Mouse (Mus musculus): ENCODE data around the gene Gm3880. TPM values are rescaled to one million over a fixed set of nuclear protein-coding genes. Genes with fewer than 3 reads are reported as not detected.
"Not testable (repeated sequence)": the region's sequence is repeated elsewhere in the genome, so short reads cannot be mapped to it uniquely, and the experiment has no call there.

Gene Gm3880
- total RNA-seq (2014; fragmentation: Nextera tagmentation) (not detected in 2 replicates), total RNA-seq (2017) (not detected in 2 replicates), polyA plus RNA-seq (2012) (not detected in 2 replicates)

DNA sequence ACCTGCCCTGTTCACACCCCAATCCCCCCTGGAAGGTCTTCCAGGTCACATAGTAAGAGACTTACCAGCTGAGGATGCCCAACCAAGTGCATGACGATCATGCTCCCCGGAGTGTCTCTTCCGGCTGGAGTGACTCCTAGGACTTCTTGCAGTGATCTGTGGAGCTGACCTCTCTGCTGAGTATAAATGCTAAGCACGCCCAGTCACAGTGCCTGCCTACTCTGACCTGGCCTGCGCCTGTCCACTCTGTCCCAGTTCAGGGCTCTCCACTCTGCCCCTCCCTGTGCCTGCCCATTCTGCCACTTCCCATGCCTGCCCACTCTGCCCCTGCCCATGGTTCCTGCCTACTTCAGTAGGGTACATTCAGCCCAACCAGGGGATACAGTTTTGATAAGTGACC, at the start of gene Gm3880:
Gm3880 (minus strand) TSS at position 101 of the 400 bp plus-strand sequence.
- not testable (repeated sequence) for DNase-seq (ENCODE audit: low spot score); H3K4me1 ChIP-seq (ENCODE audit: insufficient read depth, low read depth, low read length); H3K27me3 ChIP-seq (ENCODE audit: insufficient read depth, low read length); H3K9me3 ChIP-seq (replicated peaks); H3K36me3 ChIP-seq (replicated peaks); ATAC-seq (ENCODE audit: extremely low read depth, insufficient number of reproducible peaks, low FRiP score, poor library complexity, severe bottlenecking); H3K4me3 ChIP-seq (ENCODE audit: low read depth, low read length)

DNA sequence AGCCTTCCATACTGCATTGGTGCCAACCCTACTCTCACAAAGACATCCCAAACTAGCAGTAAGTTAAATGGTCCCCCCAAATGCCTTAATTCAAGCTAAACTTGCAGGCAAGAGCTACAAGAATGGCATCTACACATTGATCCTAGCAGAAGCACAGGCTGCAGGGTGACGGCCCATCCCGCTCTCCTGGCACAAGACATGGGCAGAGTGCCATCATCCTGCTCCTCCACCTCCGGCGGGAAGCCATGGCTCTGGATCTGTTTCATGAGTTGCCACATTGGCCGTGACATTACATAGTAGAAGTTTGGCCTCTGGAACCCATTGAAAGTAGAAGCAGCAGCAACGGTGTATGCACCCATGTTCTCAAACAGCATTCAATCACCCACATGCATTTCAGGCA, 37.5 kb upstream of the Gm3880 start:
- not testable (repeated sequence) for H3K4me1 ChIP-seq (ENCODE audit: insufficient read depth, low read depth, low read length); H3K9me3 ChIP-seq (replicated peaks); H3K27me3 ChIP-seq (ENCODE audit: insufficient read depth, low read length); ATAC-seq (ENCODE audit: extremely low read depth, insufficient number of reproducible peaks, low FRiP score, poor library complexity, severe bottlenecking); DNase-seq (ENCODE audit: low spot score); H3K36me3 ChIP-seq (replicated peaks); H3K4me3 ChIP-seq (ENCODE audit: low read depth, low read length)

DNA sequence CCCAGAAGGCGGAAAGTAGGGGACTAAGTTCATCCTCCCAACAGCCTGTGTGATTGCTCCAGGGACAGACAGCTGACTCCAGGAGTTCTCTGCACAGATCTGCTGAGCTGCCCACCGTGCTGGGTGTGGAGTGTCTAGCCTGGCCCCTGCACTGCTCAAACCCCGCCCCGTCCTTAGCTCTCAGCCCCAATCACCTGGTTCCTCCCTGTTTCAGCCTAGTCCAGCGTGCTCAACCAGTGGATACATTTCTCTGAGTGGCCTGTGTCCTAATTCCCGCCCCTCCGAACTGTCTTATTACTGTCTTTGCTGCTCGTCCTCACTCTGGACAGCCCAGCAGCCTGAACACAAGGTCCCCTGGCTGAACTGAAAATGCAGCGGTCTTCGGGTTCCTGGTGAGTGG, 20.8 kb upstream of the Gm3880 start, which contains the start of the genes Gm9112 and Dmrtc1b:
Gm9112 (minus strand) TSS at position 101 of the 400 bp plus-strand sequence.
Dmrtc1b (plus strand) TSS at position 331 of the 400 bp plus-strand sequence.
- not testable (repeated sequence) for H3K36me3 ChIP-seq (replicated peaks); ATAC-seq (ENCODE audit: extremely low read depth, insufficient number of reproducible peaks, low FRiP score, poor library complexity, severe bottlenecking); H3K4me3 ChIP-seq (ENCODE audit: low read depth, low read length); H3K9me3 ChIP-seq (replicated peaks); H3K27me3 ChIP-seq (ENCODE audit: insufficient read depth, low read length); H3K4me1 ChIP-seq (ENCODE audit: insufficient read depth, low read depth, low read length); DNase-seq (ENCODE audit: low spot score)

DNA sequence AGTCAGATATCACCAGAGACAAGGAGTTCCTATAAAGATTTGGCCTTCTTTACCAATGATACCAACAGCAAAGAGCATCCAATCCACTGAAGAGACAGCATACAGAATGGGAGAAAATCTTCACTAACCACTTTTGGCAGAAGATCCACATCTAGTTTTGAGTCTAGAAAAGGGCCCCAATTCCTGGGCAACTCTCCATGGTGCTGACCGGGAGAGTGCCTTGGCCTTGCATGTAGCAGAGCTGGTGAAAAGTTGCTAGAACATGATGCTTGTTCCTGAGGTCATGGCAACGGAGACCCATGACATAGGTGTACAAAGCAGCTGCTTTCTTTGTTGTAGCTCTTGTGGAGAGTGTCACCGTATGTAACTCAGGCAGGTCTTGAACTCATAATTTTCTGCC, 13.9 kb upstream of the Gm3880 start:
- H3K4me3 ChIP-seq (ENCODE audit: low read depth, low read length); H3K4me1 ChIP-seq (ENCODE audit: insufficient read depth, low read depth, low read length); H3K27me3 ChIP-seq (ENCODE audit: insufficient read depth, low read length); H3K36me3 ChIP-seq (replicated peaks); H3K9me3 ChIP-seq (replicated peaks); ATAC-seq (ENCODE audit: extremely low read depth, insufficient number of reproducible peaks, low FRiP score, poor library complexity, severe bottlenecking); DNase-seq (ENCODE audit: low spot score): not testable (repeated sequence)

DNA sequence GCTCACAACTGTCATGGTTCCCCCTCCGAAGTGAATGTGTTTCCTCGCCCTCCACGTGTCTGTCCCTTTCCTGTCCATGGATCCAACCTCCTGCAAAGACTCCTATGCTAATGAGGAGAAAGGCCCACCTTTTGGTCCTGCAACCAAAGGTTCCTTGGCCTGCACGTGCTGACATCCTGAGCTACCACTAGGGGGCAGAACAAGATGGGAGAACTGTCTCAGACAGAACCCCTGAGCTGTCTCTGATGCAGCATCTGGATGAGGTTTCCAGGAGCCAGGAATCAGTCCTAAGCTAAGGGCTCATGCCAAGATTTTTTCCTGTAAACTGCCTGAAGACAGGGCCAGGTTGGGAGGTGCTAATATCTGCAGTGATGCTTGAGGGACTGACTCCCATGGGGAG, 2.5 kb upstream of the Gm3880 start:
- H3K4me3 ChIP-seq (ENCODE audit: low read depth, low read length); H3K36me3 ChIP-seq (replicated peaks); H3K4me1 ChIP-seq (ENCODE audit: insufficient read depth, low read depth, low read length); ATAC-seq (ENCODE audit: extremely low read depth, insufficient number of reproducible peaks, low FRiP score, poor library complexity, severe bottlenecking); DNase-seq (ENCODE audit: low spot score); H3K9me3 ChIP-seq (replicated peaks); H3K27me3 ChIP-seq (ENCODE audit: insufficient read depth, low read length): not testable (repeated sequence)

DNA sequence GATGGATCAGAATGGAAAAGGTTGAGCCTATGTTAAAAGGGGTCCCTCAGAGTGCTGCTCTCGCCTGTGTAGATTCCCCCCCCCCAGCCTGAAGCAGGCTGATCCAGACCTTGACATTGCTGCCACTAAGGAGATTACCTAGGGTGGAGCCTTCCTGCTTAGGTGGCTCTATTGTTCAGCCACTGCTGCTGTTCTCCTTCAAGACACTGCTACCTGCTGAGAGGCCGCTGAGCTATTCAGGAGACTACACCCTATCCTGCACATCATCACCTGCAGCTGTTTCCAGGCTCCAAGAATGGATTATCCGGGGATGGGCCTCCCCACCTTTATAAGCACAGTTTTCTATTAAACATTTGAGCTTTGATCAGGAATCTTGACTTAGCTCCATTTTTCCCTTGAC, 2.1 kb downstream of the Gm3880 start:
- not testable (repeated sequence) for H3K4me3 ChIP-seq (ENCODE audit: low read depth, low read length); H3K9me3 ChIP-seq (replicated peaks); H3K4me1 ChIP-seq (ENCODE audit: insufficient read depth, low read depth, low read length); ATAC-seq (ENCODE audit: extremely low read depth, insufficient number of reproducible peaks, low FRiP score, poor library complexity, severe bottlenecking); DNase-seq (ENCODE audit: low spot score); H3K27me3 ChIP-seq (ENCODE audit: insufficient read depth, low read length); H3K36me3 ChIP-seq (replicated peaks)

DNA sequence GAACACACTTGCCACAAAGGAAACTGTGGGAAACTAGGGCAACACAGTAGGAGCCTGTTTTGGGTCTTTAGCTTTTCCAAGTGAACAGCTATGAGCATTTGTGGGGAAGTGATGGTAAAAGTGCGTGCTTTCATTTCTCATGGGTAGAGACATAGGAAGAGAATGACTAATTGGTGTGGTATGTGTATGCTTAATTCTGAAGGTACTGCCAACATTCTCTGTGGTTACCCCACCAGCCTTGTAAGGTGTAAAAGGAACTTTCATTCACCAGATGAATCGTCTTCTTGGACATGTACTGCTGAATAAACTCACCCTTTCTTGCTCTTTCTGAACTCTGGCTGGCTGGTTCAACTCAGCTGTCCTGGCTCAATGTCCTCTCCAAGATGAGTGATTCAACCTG, 20.1 kb downstream of the Gm3880 start:
- H3K9me3 ChIP-seq (replicated peaks): no peaks in the 10 kb centered on the region
- H3K36me3 ChIP-seq (replicated peaks): no peaks in the 10 kb centered on the region
- no peak for ATAC-seq (ENCODE audit: extremely low read depth, insufficient number of reproducible peaks, low FRiP score, poor library complexity, severe bottlenecking)
- no peak overlapping the region for H3K4me3 ChIP-seq (ENCODE audit: low read depth, low read length)
- no peak for TF ChIP-seq POLR2AphosphoS5 (IDR thresholded peaks at IDR 0.05; ENCODE audit: insufficient replicate concordance, low read depth, low read length)
- no peak for TF ChIP-seq GATA2 (IDR thresholded peaks at IDR 0.05; ENCODE audit: borderline replicate concordance, low read depth, low read length)
- TF ChIP-seq TAL1 (conservative IDR thresholded peaks at IDR 0.05; ENCODE audit: low read depth, low read length): no peak
- no peak for TF ChIP-seq CTCF (IDR thresholded peaks at IDR 0.05; ENCODE audit: low read depth, low read length)
- no peak for TF ChIP-seq GATA1 (IDR thresholded peaks at IDR 0.05; ENCODE audit: borderline replicate concordance, low read length)
- DNase-seq (ENCODE audit: low spot score): no peak
- peaks cover 2% of the 10 kb centered on the region; the same call in 1 of the 2 replicates for H3K27me3 ChIP-seq (ENCODE audit: insufficient read depth, low read length)
- H3K4me1 ChIP-seq (ENCODE audit: insufficient read depth, low read depth, low read length): no peaks in the 10 kb centered on the region

DNA sequence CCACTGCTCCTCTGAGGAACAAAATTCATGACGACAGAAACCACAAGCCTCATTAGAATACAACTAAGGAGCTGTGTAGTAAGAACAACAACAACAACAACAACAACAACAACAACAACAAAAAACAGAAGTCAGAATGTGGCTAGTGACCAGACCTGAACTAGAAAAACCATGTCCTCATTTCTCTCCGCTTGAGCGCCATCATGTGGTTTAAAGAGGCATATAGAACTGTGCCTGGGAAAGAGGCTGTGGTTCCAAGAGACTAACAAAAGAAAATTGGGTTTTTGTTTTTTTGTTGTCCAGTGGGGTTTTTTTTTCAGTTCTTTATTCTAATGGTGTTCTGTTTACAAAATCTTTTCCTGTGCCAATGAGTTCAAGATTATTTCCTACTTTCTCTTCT, 26.1 kb downstream of the Gm3880 start:
- H3K4me1 ChIP-seq (ENCODE audit: insufficient read depth, low read depth, low read length): no peaks in the 10 kb centered on the region
- DNase-seq (ENCODE audit: low spot score): peak; percentile 3
- H3K4me3 ChIP-seq (ENCODE audit: low read depth, low read length): no peak overlapping the region
- no peaks in the 10 kb centered on the region for H3K27me3 ChIP-seq (ENCODE audit: insufficient read depth, low read length)
- TF ChIP-seq GATA1 (IDR thresholded peaks at IDR 0.05; ENCODE audit: borderline replicate concordance, low read length) (no peak), TAL1 (conservative IDR thresholded peaks at IDR 0.05; ENCODE audit: low read depth, low read length) (no peak), GATA2 (IDR thresholded peaks at IDR 0.05; ENCODE audit: borderline replicate concordance, low read depth, low read length) (no peak), CTCF (IDR thresholded peaks at IDR 0.05; ENCODE audit: low read depth, low read length) (no peak), POLR2AphosphoS5 (IDR thresholded peaks at IDR 0.05; ENCODE audit: insufficient replicate concordance, low read depth, low read length) (no peak)
- no peaks in the 10 kb centered on the region for H3K9me3 ChIP-seq (replicated peaks)
- no peak for ATAC-seq (ENCODE audit: extremely low read depth, insufficient number of reproducible peaks, low FRiP score, poor library complexity, severe bottlenecking)
- H3K36me3 ChIP-seq (replicated peaks): no peaks in the 10 kb centered on the region

Data from G1E (cell line).